Mouse (Mus musculus): ENCODE results near the gene Ngrn. TPM values are rescaled to one million over a fixed set of nuclear protein-coding genes. Genes with fewer than 3 reads are reported as not detected.
A peak's percentile ranks its signal among the peaks of the same experiment; 100 is the strongest.

The Ngrn gene
- polyA plus RNA-seq, 1 experiment from 2014 or later, result 74.5 TPM

DNA sequence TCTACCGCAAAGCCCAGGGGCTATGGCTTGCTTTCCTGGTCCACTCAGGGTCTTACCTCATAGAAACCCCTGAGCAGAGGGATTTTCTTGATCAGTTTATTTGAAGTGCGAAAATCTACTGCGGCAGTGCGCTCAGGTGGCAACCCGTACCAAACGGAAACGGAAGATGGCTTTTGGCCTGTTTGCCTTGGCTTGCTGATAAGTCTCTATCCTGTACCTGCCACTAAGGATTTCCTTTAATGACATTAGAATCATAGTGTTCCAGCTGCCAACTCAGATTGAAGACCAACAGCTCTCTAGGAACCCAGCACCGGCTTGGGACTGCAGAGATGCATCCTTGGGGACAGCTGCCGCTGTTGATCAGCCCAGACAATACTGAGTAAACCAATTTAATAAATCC, 27.2 kb upstream of the Ngrn start:
- Histone ChIP-seq H3K9ac (peak overlapping the region; percentile 14; the same call in 1 of the 2 replicates), H3K4me3 (peak overlapping the region; percentile 88; the same call in 1 of the 2 replicates)
- 65% methylated on average over 9 of the region's 9 CpGs for WGBS

DNA sequence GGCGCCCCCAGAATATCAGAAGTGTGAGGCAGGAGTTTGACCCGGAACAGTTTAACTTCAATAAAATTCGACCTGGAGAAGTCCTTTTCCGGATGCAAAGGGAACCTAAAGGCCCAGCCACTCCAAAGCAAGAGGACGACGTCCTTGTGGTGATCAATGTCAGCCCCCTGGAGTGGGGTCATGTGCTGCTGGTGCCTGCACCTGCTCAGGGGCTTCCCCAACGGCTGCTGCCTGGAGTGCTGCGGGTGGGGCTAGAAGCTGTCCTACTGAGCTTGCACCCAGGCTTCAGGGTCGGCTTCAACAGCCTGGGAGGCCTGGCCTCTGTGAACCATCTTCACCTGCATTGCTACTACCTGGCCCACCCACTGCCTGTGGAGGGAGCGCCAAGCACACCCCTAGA, 22.5 kb upstream of the Ngrn start:
- H3K4me2 ChIP-seq, result no peak overlapping the region
- H3K27me3 ChIP-seq (replicated peaks), result no peaks in the 10 kb centered on the region
- H3K4me1 ChIP-seq, result peaks cover 15% of the 10 kb centered on the region
- no peak for ATAC-seq (replicated peaks)
- H3K9me3 ChIP-seq, result no peaks in the 10 kb centered on the region
- 0 out of 2 replicates have a peak, but pooled peaks cover 14% of the 10 kb centered on the region for H3K36me3 ChIP-seq (replicated peaks)
- WGBS, result 90% methylated on average over 10 of the region's 10 CpGs
- no peak overlapping the region for H3K9ac ChIP-seq
- no peak overlapping the region for H3K27ac ChIP-seq
- no peak overlapping the region for H3K4me3 ChIP-seq

More for the DNA sequence above, 27.2 kb upstream of the Ngrn start:
- 0 out of 2 replicates have a peak, but pooled peaks cover 7% of the 10 kb centered on the region for H3K27me3 ChIP-seq (replicated peaks)
- H3K4me1 ChIP-seq, result peaks cover 28% of the 10 kb centered on the region
- ATAC-seq (replicated peaks), result no peak
- H3K9me3 ChIP-seq, result no peaks in the 10 kb centered on the region
- H3K27ac ChIP-seq, result no peak overlapping the region
- 0 out of 2 replicates have a peak, but pooled peaks cover 4% of the 10 kb centered on the region for H3K36me3 ChIP-seq (replicated peaks)
- peak overlapping the region; percentile 84 for H3K4me2 ChIP-seq

DNA sequence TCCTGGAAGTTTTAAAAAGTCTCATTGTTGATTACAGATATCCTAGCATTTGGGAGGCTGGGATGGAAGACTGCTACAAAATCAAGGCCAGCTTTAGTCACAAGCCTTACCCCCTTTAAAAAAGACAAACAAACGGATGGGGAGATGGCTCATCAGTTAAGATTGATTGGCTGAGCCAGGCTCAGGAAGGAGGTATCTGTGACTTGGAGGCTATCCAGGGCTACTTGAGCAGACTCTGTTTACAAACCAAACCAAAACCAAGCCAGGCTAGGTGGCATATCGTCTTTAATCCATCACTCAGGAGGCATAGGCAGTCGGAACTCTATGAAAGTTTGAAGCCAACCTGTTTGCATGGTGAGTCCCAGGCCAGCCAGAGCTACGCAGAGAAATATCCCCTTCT, 19.4 kb upstream of the Ngrn start:
- no peak for ATAC-seq (replicated peaks)
- H3K27me3 ChIP-seq (replicated peaks), result no peaks in the 10 kb centered on the region
- no peak overlapping the region for H3K9ac ChIP-seq
- no peaks in the 10 kb centered on the region for H3K9me3 ChIP-seq
- no peak overlapping the region for H3K4me3 ChIP-seq
- H3K4me2 ChIP-seq, result no peak overlapping the region
- no peaks in the 10 kb centered on the region for H3K4me1 ChIP-seq
- H3K27ac ChIP-seq, result no peak overlapping the region
- WGBS, result 91% methylated on average over 4 of the region's 4 CpGs
- H3K36me3 ChIP-seq (replicated peaks), result 0 out of 2 replicates have a peak, but pooled peaks cover 14% of the 10 kb centered on the region

DNA sequence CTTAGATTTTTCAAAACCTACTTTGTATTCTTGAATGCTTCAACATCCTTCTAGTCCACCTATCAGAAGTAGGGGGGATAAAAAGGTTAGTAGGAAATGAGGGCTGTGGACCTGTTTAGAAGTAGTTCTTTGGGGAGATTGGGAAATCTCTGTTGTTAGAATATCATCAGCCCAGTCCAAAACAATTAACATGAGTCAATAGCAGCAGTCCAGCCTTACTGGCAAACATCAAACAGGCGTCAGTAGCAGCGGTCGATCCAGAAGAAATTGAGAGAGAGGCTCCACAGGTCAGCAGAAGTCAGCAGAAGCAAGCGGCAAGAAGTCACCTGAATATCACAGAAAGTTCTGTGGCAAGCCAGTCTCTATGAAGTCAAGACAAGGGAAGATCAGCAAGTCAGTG, 16.2 kb upstream of the Ngrn start:
- ATAC-seq (replicated peaks), result no peak

DNA sequence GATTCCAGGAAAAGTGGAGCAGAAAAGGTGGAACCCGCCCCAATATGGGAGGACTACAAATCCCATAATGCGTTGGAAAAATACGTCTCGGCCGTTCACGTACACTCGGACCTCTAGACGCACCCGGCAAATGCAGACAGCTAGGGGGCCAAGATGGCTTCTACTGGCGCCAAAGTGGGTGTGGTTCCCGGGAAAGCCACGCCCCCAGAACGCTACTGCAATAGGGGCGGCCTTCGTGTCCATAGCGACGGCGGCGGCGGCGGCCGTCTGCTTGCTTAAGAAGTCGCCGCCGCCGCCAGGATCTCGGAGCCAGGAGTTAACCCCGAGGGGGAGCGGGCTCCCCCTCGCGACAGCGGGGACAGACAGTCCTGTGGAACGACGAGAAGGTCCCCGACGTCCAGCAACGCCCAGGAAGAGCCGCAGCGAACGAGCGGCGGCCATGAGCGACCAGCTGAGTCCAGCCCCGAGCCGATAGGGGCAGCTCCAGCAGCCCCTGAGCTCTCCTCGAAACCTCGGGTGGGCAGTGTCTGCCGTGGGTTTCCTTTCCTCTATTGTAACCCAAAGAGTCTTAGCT, 14.8 kb upstream of the Ngrn start, which contains the start of gene Ttll13:
Gene Ttll13 (plus strand): TSS at position 229 of the 574 bp plus-strand sequence.
- H3K36me3 ChIP-seq (replicated peaks), result no peaks in the 10 kb centered on the region
- ATAC-seq (replicated peaks), result peak; percentile 98
- H3K27ac ChIP-seq, result peak within 1 kb of the TSS; percentile 86
- WGBS, result under 1% methylated on average over 48 of the region's 48 CpGs
- no peaks in the 10 kb centered on the region for H3K27me3 ChIP-seq (replicated peaks)
- H3K4me1 ChIP-seq, result no peaks in the 10 kb centered on the region
- no peaks in the 10 kb centered on the region for H3K9me3 ChIP-seq
- peak within 1 kb of the TSS; percentile 54 for H3K4me3 ChIP-seq
- H3K4me2 ChIP-seq, result peak within 1 kb of the TSS; percentile 57
- H3K9ac ChIP-seq, result peak within 1 kb of the TSS; percentile 62

More for the DNA sequence above, 16.2 kb upstream of the Ngrn start:
- Histone ChIP-seq H3K27me3 (replicated peaks) (no peaks in the 10 kb centered on the region), H3K9me3 (no peaks in the 10 kb centered on the region), H3K36me3 (replicated peaks) (0 out of 2 replicates have a peak, but pooled peaks cover 6% of the 10 kb centered on the region), H3K9ac (no peak overlapping the region), H3K4me3 (no peak overlapping the region), H3K4me2 (no peak overlapping the region), H3K27ac (no peak overlapping the region), H3K4me1 (no peaks in the 10 kb centered on the region)
- 90% methylated on average over 4 of the region's 4 CpGs for WGBS

DNA sequence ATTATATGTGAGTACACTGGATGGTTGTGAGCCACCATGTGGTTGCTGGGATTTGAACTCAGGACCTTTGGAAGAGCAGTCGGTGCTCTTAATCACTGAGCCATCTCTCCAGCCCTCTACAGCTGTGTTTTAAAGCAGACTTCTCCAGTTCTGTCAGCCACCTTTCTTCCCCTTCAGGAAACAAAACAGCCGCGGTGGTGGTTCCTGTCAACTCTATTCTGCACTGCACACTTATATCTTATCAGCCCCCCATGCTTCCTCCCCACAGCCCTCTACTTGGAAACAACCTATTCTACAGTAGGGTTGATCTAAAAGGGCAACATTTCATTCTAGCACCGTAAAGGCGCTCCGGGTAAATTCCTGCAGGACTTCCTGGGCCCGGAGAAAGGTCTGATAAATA, 14.2 kb upstream of the Ngrn start:
- Histone ChIP-seq H3K4me3 (peak overlapping the region; percentile 54), H3K4me2 (peak overlapping the region; percentile 57), H3K9me3 (no peaks in the 10 kb centered on the region), H3K9ac (peak overlapping the region; percentile 62), H3K4me1 (no peaks in the 10 kb centered on the region), H3K27me3 (replicated peaks) (no peaks in the 10 kb centered on the region), H3K27ac (peak overlapping the region; percentile 86), H3K36me3 (replicated peaks) (no peaks in the 10 kb centered on the region)
- WGBS, result 63% methylated on average over 7 of the region's 7 CpGs
- ATAC-seq (replicated peaks), result no peak

DNA sequence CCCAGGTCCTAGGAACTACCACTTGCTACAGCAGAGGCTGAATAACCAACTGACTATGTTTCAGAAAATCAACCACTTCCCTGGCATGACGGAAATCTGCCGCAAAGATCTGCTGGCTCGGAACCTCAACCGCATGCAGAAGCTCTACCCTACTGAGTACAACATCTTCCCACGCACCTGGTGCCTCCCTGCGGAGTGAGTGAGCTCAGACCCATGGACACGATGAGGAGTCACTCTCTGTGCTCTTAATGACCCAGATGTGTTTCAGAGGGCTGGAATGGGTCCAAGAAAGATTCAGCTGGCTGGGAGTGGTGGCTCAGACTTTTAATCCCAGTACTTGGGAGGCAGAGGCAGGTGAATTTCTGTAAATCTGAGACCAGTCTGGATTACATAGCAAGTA, 8.6 kb upstream of the Ngrn start:
- ATAC-seq (replicated peaks), result no peak
- peaks cover 18% of the 10 kb centered on the region for H3K27me3 ChIP-seq (replicated peaks)
- H3K9ac ChIP-seq, result no peak overlapping the region
- WGBS, result 83% methylated on average over 7 of the region's 7 CpGs
- H3K4me1 ChIP-seq, result no peaks in the 10 kb centered on the region
- no peaks in the 10 kb centered on the region for H3K9me3 ChIP-seq
- H3K36me3 ChIP-seq (replicated peaks), result no peaks in the 10 kb centered on the region
- H3K27ac ChIP-seq, result no peak overlapping the region
- no peak overlapping the region for H3K4me3 ChIP-seq
- no peak overlapping the region for H3K4me2 ChIP-seq

DNA sequence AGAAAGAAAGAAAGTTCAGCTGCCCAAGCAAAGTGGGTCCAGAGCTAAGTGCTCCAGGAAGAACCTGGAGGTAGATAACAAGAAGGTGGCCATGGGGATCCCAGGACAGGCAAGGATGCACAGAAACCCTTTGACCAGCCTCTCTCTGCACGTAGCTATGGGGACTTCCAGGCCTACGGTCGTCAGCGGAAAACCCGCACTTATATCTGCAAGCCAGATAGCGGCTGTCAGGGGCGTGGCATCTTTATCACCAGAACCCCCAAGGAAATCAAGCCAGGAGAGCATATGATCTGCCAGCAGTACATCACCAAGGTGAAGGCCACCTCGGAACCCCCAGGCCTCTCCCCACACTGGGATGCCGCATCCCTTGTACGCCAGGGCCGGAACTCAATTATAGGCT, 8.1 kb upstream of the Ngrn start:
- H3K9me3 ChIP-seq, result no peaks in the 10 kb centered on the region
- ATAC-seq (replicated peaks), result no peak
- no peak overlapping the region for H3K4me3 ChIP-seq
- H3K36me3 ChIP-seq (replicated peaks), result no peaks in the 10 kb centered on the region
- H3K9ac ChIP-seq, result no peak overlapping the region
- 88% methylated on average over 11 of the region's 11 CpGs for WGBS
- no peak overlapping the region for H3K27ac ChIP-seq
- no peaks in the 10 kb centered on the region for H3K4me1 ChIP-seq
- H3K4me2 ChIP-seq, result no peak overlapping the region
- H3K27me3 ChIP-seq (replicated peaks), result peaks cover 21% of the 10 kb centered on the region

DNA sequence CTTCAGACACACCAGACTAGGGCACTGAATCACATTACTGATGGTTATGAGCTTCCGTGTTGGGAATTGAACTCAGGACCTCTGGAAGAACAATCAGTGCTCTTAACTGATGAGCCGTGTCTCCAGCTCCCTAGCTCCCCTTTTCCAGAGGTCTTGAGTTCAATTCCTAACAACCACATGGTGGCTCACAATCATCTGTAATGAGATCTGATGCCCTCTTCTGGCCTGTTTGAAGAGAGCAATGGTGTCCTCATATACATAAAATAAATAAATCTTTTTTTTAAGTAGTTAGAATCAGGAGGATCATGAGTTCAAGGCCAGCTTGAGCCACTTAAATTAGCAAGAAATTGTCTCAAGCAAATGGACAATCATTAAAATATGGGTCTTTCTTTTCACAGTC, 5.0 kb upstream of the Ngrn start:
- H3K4me1 ChIP-seq, result peaks cover 5% of the 10 kb centered on the region; the same call in 1 of the 2 replicates
- ATAC-seq (replicated peaks), result no peak
- H3K27me3 ChIP-seq (replicated peaks), result peaks cover 43% of the 10 kb centered on the region
- H3K36me3 ChIP-seq (replicated peaks), result no peaks in the 10 kb centered on the region
- WGBS, result 81% methylated on average over 2 of the region's 2 CpGs
- H3K9me3 ChIP-seq, result no peaks in the 10 kb centered on the region
- H3K27ac ChIP-seq, result no peak overlapping the region
- H3K9ac ChIP-seq, result no peak overlapping the region
- no peak overlapping the region for H3K4me2 ChIP-seq
- no peak overlapping the region for H3K4me3 ChIP-seq

DNA sequence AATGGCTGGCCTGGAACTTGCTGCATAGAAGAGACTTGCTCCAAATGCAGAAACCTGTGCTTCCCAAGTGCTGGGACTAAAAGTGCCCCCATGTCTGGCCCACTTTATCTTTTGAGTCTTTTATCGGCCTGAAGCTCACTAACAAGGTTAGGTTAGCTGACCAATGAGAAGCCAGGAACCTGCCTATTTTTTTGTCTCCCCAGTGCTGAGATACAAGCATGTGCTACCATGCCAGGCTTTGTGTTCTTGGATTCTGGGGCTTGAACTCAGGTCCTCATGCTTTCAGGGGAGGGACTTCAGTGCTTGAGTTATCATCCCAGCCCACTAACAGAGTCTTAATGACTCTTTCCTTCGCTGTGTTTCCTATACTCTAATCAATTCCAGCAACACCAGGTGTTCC, 3.3 kb upstream of the Ngrn start:
- peaks cover 15% of the 10 kb centered on the region for H3K4me1 ChIP-seq
- H3K36me3 ChIP-seq (replicated peaks), result no peaks in the 10 kb centered on the region
- no peaks in the 10 kb centered on the region for H3K9me3 ChIP-seq
- WGBS, result 74% methylated on average over 2 of the region's 2 CpGs
- no peak overlapping the region for H3K4me2 ChIP-seq
- H3K27me3 ChIP-seq (replicated peaks), result peaks cover 43% of the 10 kb centered on the region
- no peak for ATAC-seq (replicated peaks)
- no peak overlapping the region for H3K9ac ChIP-seq
- H3K27ac ChIP-seq, result no peak overlapping the region
- H3K4me3 ChIP-seq, result no peak overlapping the region

DNA sequence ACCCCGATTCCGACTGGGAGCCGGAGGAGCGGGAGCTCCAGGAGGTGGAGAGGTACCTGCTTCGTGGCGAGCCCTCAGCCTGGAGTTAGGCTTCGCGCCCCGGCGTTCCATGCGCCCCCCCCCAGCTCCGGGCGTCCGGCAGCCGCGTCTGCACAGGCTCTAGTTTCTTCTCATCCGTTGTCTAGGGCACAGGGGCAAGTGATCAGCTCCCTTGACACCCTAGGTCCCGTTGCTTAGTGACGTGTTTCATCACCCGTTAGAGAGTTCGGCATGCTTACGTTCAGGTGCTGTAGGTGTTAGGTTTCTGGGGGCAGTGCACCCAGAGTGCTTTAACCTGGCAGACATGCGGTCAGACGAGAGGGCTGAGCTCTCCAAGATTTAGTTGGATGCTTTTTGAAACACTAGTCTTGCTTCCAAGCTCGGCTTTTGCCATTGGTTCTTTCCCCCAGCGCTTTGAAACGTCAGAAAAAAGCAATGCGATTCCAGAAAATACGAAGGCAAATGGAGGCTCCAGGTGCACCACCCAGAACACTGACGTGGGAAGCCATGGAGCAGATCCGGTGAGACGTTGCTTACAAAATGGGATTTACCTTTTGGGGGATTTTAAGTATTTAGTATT, 466 bp downstream of the Ngrn start:
- Histone ChIP-seq H3K4me2 (peak overlapping the region; percentile 80), H3K27me3 (replicated peaks) (peaks cover 32% of the 10 kb centered on the region), H3K27ac (peak overlapping the region; percentile 76), H3K9ac (peak overlapping the region; percentile 79), H3K9me3 (no peaks in the 10 kb centered on the region), H3K36me3 (replicated peaks) (peaks cover 17% of the 10 kb centered on the region), H3K4me1 (peaks cover 20% of the 10 kb centered on the region), H3K4me3 (peak overlapping the region; percentile 91)
- ATAC-seq (replicated peaks), result peak; percentile 74
- 1% methylated on average over 32 of the region's 32 CpGs for WGBS

DNA sequence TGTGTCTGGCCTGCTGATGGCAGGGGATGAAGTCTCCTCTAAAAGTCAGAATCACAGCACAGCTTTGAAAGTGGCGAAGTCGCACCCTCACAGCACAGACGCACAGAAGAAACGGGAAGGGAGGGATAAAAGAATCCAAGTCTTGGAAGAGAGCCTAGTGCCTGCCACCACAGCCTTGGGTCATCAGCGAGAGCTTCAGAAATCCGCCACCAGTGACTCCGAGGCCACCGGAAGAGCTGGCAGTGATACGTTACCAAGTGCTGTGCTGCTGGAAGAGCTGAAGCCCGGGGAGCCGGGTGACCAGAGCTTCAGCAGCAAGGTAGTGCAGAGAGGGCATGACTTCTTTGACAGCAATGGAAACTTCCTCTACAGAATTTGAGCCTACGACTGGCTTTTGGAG, 3.6 kb downstream of the Ngrn start:
- H3K9me3 ChIP-seq, result no peaks in the 10 kb centered on the region
- peaks cover 4% of the 10 kb centered on the region; the same call in 1 of the 2 replicates for H3K27me3 ChIP-seq (replicated peaks)
- no peak overlapping the region for H3K4me3 ChIP-seq
- peaks cover 23% of the 10 kb centered on the region for H3K36me3 ChIP-seq (replicated peaks)
- no peak overlapping the region for H3K9ac ChIP-seq
- 93% methylated on average over 12 of the region's 12 CpGs for WGBS
- H3K4me1 ChIP-seq, result peaks cover 28% of the 10 kb centered on the region
- ATAC-seq (replicated peaks), result no peak
- no peak overlapping the region for H3K27ac ChIP-seq
- H3K4me2 ChIP-seq, result no peak overlapping the region

DNA sequence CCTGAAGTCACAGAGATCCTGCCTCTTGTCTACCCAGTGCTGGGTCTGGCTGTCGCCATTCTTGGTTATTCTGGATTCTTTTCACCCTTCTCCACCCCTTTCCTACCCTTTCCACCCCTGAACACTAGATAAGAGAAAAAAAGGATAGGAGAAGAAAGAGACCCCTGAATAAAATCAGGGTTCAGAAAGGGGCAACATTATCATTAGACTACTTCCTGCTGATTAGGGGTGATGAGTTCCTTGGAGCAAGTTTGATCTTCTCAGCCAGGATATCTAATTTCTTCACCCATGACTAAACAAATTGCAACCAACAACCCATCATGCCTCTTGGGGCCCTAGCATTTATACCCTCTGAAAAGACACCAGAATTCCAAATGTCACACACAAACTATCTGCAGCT, 6.7 kb downstream of the Ngrn start:
- Histone ChIP-seq H3K4me2 (no peak overlapping the region), H3K36me3 (replicated peaks) (peaks cover 25% of the 10 kb centered on the region), H3K27ac (no peak overlapping the region), H3K4me3 (no peak overlapping the region), H3K9me3 (no peaks in the 10 kb centered on the region), H3K9ac (no peak overlapping the region), H3K4me1 (peaks cover 34% of the 10 kb centered on the region), H3K27me3 (replicated peaks) (no peaks in the 10 kb centered on the region)
- 76% methylated on average over 1 of the region's 1 CpGs for WGBS
- no peak for ATAC-seq (replicated peaks)

All from midbrain, embryonic 15.5 days (tissue).